In the genomic region with DNA sequence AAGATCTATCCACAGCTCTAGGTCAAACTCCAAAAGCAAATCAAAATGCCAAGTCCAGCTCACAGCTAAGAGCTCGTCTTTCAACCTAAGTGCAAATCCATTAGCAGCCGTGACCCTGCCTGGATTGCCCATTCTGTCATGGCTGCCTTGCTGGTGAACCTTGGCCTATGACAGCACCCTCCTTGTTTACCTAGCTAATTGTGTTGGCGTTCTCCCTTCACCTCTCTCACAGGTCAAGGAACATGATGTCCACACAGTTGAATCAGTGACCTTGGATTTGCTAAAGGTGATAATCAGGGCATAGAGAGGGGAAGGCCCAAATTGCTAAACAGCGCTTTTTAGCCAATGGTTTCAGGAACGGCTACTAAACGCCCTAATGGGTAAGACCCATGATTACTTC, we compare ENCODE assay signal across 25 mouse cellular contexts.
"Had no signal": no experiment of that assay in that cellular context is flagged by ENCODE, and none has a peak within 500 bp of the region (broad histone marks: within the 10 kb centered on the region; RNA-seq: fewer than 3 reads in every experiment).

No protein-coding gene starts in this region.

- H3K27ac ChIP-seq: heart, adult 2 months; heart, embryonic 13.5 days; heart, embryonic 15.5 days; hindbrain, embryonic 10.5 days; hindbrain, embryonic 12.5 days; hindbrain, embryonic 14.5 days; intestine, embryonic 15.5 days; layer of hippocampus, adult 2 months; left cerebral cortex, adult 2 months; limb, embryonic 10.5 days; limb, embryonic 12.5 days had no signal

- DNase-seq: forebrain, postnatal 0 days; gastrocnemius, postnatal 14 days; gastrocnemius, postnatal 36 days; heart, adult 11 months; heart, adult 2 months; heart, postnatal 14 days; heart, postnatal 4 days; kidney, adult 18-20 months; kidney, adult 8-10 months; kidney, postnatal 10 days; kidney, postnatal 25 days had no signal

- H3K4me2 ChIP-seq: heart, embryonic 11.5 days; heart, embryonic 13.5 days; heart, embryonic 15.5 days; hindbrain, embryonic 12.5 days; hindbrain, embryonic 14.5 days; intestine, embryonic 15.5 days; limb, embryonic 12.5 days had no signal

- H3K9ac ChIP-seq: forebrain, postnatal 0 days; heart, embryonic 13.5 days; heart, embryonic 15.5 days; hindbrain, embryonic 12.5 days; hindbrain, embryonic 14.5 days; intestine, embryonic 15.5 days; limb, embryonic 12.5 days had no signal

- H3K27me3 ChIP-seq: heart, embryonic 13.5 days; heart, embryonic 15.5 days; hindbrain, embryonic 12.5 days; intestine, embryonic 15.5 days; limb, embryonic 12.5 days had no signal

- H3K36me3 ChIP-seq: heart, embryonic 13.5 days; heart, embryonic 15.5 days; hindbrain, embryonic 10.5 days; hindbrain, embryonic 12.5 days; intestine, embryonic 15.5 days; limb, embryonic 10.5 days; limb, embryonic 12.5 days had no signal

- H3K4me1 ChIP-seq: heart, embryonic 13.5 days; heart, embryonic 15.5 days had no signal

- ATAC-seq: forebrain, postnatal 0 days; hindbrain, embryonic 16.5 days; inflammation-experienced regulatory T-cells, adult 6 months; intestine, embryonic 15.5 days; intestine, postnatal 0 days had no signal

- H3K4me3 ChIP-seq: heart, adult 2 months; heart, embryonic 13.5 days; heart, embryonic 15.5 days; hindbrain, embryonic 10.5 days; hindbrain, embryonic 12.5 days; intestine, embryonic 15.5 days; layer of hippocampus, adult 2 months; left cerebral cortex, adult 2 months; limb, embryonic 10.5 days; limb, embryonic 12.5 days had no signal

- H3K9me3 ChIP-seq: heart, embryonic 13.5 days; heart, embryonic 15.5 days; hindbrain, embryonic 10.5 days; hindbrain, embryonic 12.5 days; intestine, embryonic 15.5 days; limb, embryonic 10.5 days; limb, embryonic 12.5 days had no signal
